Mouse (Mus musculus): ENCODE measurements around the gene H2-DMa.

DNA sequence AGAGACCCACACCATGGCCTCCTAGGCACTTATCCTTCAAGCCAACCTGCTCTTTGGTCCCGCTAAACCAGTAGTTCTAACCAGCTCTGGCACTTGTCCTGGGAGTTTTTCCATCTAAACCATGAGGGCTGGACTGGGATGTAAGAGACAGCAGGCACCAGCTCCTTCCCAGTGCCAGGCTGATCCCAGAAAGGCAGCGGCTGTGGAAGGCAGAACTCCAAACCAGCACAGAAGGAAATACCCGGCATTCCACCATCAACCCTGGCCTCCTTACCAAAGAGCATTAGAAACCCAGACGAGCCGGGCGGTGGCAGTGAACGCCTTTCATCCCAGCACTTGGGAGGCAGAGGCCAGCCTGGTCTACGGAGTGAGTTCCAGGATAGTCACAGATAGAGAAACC, 9.0 kb upstream of the H2-DMa start:
- TF ChIP-seq CTCF (IDR thresholded peaks at IDR 0.05; ENCODE audit: borderline replicate concordance, control insufficient read depth, extremely low read depth, insufficient read depth, low read length, poor library complexity), result no peak
- no peak for TF ChIP-seq POLR2A (IDR thresholded peaks at IDR 0.05; ENCODE audit: control insufficient read depth, extremely low read depth, insufficient read depth, low read length, poor library complexity)
